Mouse (Mus musculus) intestine, embryonic 15.5 days (tissue): ENCODE measurements around the gene 4930544D05Rik. TPM values are rescaled to one million over a fixed set of nuclear protein-coding genes. Genes with fewer than 3 reads are reported as not detected.

Experiments
- ATAC-seq: fragments of 200-750 bp; cut with Nextera tagmentation; 2 replicates; pipeline ENCODE4 v1.8.0; 2017; ENCODE audit warnings: moderate TSS enrichment, moderate library complexity
- H3K27ac ChIP-seq: fragments of 300-500 bp; sonication (generic); 2 replicates; pipeline ENCODE4 v1.5.1; 2015; ENCODE audit warnings: mild to moderate bottlenecking, inconsistent platforms
- H3K27me3 ChIP-seq: fragments of 300-500 bp; sonication (generic); replicated peaks from 2 replicates; pipeline ENCODE4 v1.6.1; 2015; ENCODE audit warnings: inconsistent platforms
- H3K36me3 ChIP-seq: fragments of 300-500 bp; sonication (generic); 2 replicates; pipeline ENCODE4 v1.6.1; 2015; ENCODE audit warnings: inconsistent platforms
- H3K4me1 ChIP-seq: fragments of 300-500 bp; sonication (generic); replicated peaks from 2 replicates; pipeline ENCODE4 v1.6.1; 2015; ENCODE audit warnings: inconsistent platforms
- H3K4me2 ChIP-seq: fragments of 300-500 bp; sonication (generic); replicated peaks from 2 replicates; pipeline ENCODE4 v1.6.1; 2015; ENCODE audit warnings: mild to moderate bottlenecking, inconsistent platforms
- H3K4me3 ChIP-seq: fragments of 300-500 bp; sonication (generic); replicated peaks from 2 replicates; pipeline ENCODE4 v1.5.1; 2015; ENCODE audit warnings: inconsistent platforms
- H3K9ac ChIP-seq: fragments of 300-500 bp; sonication (generic); 2 replicates; pipeline ENCODE4 v1.6.1; 2015; ENCODE audit warnings: inconsistent platforms
- H3K9me3 ChIP-seq: fragments of 300-500 bp; sonication (generic); 2 replicates; pipeline ENCODE4 v1.6.1; 2016; ENCODE audit warnings: inconsistent platforms
- WGBS: fragments of 180-500 bp; shearing (Covaris S2); methylation state at CpG from one replicate; pipeline ENCODE4 v1.1.7; 2015; 5-methylcytosine and 5-hydroxymethylcytosine counted together
- polyA plus RNA-seq: library from polyadenylated mRNA; unstranded; fragments of >200 nt; fragmentation: Nextera tagmentation; extraction: Ambion mirVana; gene quantifications from 2 replicates; pipeline ENCODE4 v1.2.1, GENCODE M21; 2015

Gene 4930544D05Rik
- polyA plus RNA-seq, 1 experiment from 2014 or later = not detected

GRCm38 (mm10) chr11:70606717-70607116 is 8.9 kb upstream of the 4930544D05Rik start:
- peaks cover 54% of the 10 kb centered on the region for H3K36me3 ChIP-seq
- ATAC-seq = no peak

DNA sequence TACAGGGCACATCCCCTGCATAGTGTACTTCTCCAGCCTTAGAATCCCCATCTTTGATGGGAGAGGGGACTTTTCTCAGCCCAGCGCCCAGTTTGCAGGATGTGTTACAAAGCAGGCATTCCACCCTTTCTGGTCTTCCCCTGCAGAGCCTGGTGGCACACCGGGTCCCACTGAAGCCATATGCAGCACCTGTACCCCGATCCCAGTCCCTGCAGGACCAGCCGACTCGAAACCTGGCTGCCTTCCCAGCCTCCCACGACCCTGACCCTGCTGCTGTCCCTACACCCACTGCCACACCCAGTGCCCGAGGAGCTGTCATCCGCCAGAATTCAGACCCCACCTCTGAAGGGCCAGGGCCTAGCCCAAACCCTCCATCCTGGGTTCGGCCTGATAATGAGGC is 8.0 kb upstream of the 4930544D05Rik start:
- Histone ChIP-seq H3K4me3 (no peak overlapping the region), H3K4me2 (no peak overlapping the region), H3K9ac (no peak overlapping the region), H3K9me3 (no peaks in the 10 kb centered on the region), H3K36me3 (peaks cover 54% of the 10 kb centered on the region), H3K4me1 (no peaks in the 10 kb centered on the region), H3K27ac (no peak overlapping the region), H3K27me3 (no peaks in the 10 kb centered on the region)
- no peak for ATAC-seq
- WGBS = 87% methylated on average over 9 of the region's 9 CpGs

More at GRCm38 (mm10) chr11:70606717-70607116, 8.9 kb upstream of the 4930544D05Rik start:
- H3K4me1 ChIP-seq = no peaks in the 10 kb centered on the region
- no peak overlapping the region for H3K4me3 ChIP-seq
- no peaks in the 10 kb centered on the region for H3K27me3 ChIP-seq
- no peak overlapping the region for H3K9ac ChIP-seq
- H3K27ac ChIP-seq = no peak overlapping the region
- H3K9me3 ChIP-seq = no peaks in the 10 kb centered on the region
- 75% methylated on average over 12 of the region's 12 CpGs for WGBS
- H3K4me2 ChIP-seq = no peak overlapping the region

- H3K9me3 ChIP-seq = no peaks in the 10 kb centered on the region
- no peak for ATAC-seq
- peaks cover 56% of the 10 kb centered on the region for H3K36me3 ChIP-seq
- no peak overlapping the region for H3K9ac ChIP-seq
- WGBS = 91% methylated on average over 25 of the region's 26 CpGs
- H3K4me3 ChIP-seq = no peak overlapping the region
- H3K27ac ChIP-seq = no peak overlapping the region
- H3K27me3 ChIP-seq = no peaks in the 10 kb centered on the region
- H3K4me1 ChIP-seq = no peaks in the 10 kb centered on the region
- H3K4me2 ChIP-seq = no peak overlapping the region
Observed at GRCm38 (mm10) chr11:70608381-70609066, 7.1 kb upstream of the 4930544D05Rik start.

DNA sequence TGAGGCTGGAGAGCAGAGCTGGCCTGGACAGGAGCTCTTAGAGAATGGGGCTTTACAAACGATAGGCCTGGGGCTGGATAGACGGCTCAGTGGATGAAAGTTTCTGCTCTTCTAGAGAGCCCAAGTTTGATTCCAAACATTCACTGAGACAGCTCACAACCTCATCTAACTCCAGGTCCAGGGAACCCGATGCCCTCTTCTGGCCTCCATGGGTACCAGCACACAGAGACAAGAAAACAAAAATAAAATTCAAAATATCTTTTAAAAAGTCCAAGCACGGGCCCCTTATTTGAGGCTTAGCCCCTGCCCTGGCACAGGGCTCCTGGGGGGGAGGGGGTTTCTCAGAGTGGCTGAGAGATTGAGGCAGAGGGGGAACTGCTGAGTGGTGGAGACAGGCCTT is 4.9 kb upstream of the 4930544D05Rik start:
- H3K4me1 ChIP-seq = peaks cover 13% of the 10 kb centered on the region
- H3K27me3 ChIP-seq = no peaks in the 10 kb centered on the region
- peaks cover 50% of the 10 kb centered on the region for H3K36me3 ChIP-seq
- ATAC-seq = no peak
- no peak overlapping the region for H3K9ac ChIP-seq
- H3K9me3 ChIP-seq = no peaks in the 10 kb centered on the region
- H3K27ac ChIP-seq = no peak overlapping the region
- 83% methylated on average over 4 of the region's 4 CpGs for WGBS
- no peak overlapping the region for H3K4me3 ChIP-seq
- no peak overlapping the region for H3K4me2 ChIP-seq

DNA sequence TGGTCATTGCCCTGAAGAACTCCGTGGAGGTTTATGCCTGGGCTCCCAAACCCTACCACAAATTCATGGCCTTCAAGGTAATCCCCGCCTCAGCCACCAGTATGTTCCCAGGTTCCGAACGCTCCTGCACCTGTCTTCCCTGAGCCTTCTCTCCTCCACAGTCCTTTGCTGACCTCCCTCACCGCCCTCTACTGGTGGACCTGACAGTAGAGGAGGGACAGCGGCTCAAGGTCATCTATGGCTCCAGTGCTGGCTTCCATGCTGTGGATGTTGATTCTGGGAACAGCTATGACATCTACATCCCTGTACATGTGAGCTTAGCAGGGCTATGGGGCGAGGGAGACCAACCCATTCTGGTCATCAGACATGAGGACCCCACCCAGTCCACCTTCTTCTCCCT is 3.1 kb upstream of the 4930544D05Rik start:
- no peaks in the 10 kb centered on the region for H3K27me3 ChIP-seq
- H3K36me3 ChIP-seq = peaks cover 39% of the 10 kb centered on the region
- WGBS = 77% methylated on average over 7 of the region's 7 CpGs
- no peak overlapping the region for H3K4me2 ChIP-seq
- H3K9ac ChIP-seq = no peak overlapping the region
- no peak overlapping the region for H3K27ac ChIP-seq
- H3K9me3 ChIP-seq = no peaks in the 10 kb centered on the region
- peaks cover 19% of the 10 kb centered on the region for H3K4me1 ChIP-seq
- no peak for ATAC-seq
- no peak overlapping the region for H3K4me3 ChIP-seq

GRCm38 (mm10) chr11:70615074-70615473 is 574 bp upstream of the 4930544D05Rik start:
- Histone ChIP-seq H3K9ac (peak overlapping the region; percentile 54), H3K4me1 (peaks cover 19% of the 10 kb centered on the region), H3K36me3 (peaks cover 15% of the 10 kb centered on the region), H3K4me3 (peak overlapping the region; percentile 43), H3K27ac (peak overlapping the region; percentile 78), H3K27me3 (no peaks in the 10 kb centered on the region), H3K9me3 (no peaks in the 10 kb centered on the region), H3K4me2 (peak overlapping the region; percentile 94)
- ATAC-seq = peak; percentile 95
- WGBS = under 1% methylated on average over 17 of the region's 17 CpGs

DNA sequence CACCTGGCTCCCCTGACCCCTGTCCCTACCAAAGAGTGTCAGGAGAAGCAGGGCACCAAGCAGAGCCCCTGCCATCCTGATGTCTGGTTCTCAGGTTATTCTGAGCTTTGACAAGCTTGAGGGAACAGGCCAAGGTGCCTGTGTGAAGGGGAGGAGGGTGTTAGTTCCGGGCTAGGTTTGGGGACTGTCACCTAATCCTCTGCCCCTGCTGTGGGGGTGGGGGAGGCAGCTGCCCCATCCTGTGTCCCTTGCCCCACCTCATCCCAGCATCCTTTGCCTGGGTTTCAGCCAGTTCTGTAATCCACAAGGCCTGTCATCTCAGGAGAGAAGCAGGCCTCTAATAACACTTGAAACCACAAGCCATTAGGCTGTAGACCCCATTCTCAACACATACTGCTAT is 3.5 kb downstream of the 4930544D05Rik start, which contains the start of gene Chrne:
Gene Chrne, minus strand, starts transcription at position 116 of the 400 bp plus-strand sequence.
- H3K9me3 ChIP-seq = no peaks in the 10 kb centered on the region
- H3K9ac ChIP-seq = no peak within 1 kb of the TSS
- H3K4me2 ChIP-seq = no peak within 1 kb of the TSS
- H3K36me3 ChIP-seq = no peaks in the 10 kb centered on the region
- no peak for ATAC-seq
- peaks cover 25% of the 10 kb centered on the region for H3K4me1 ChIP-seq
- H3K4me3 ChIP-seq = no peak within 1 kb of the TSS
- 48% methylated on average over 1 of the region's 1 CpGs for WGBS
- no peak within 1 kb of the TSS for H3K27ac ChIP-seq
- H3K27me3 ChIP-seq = no peaks in the 10 kb centered on the region

DNA sequence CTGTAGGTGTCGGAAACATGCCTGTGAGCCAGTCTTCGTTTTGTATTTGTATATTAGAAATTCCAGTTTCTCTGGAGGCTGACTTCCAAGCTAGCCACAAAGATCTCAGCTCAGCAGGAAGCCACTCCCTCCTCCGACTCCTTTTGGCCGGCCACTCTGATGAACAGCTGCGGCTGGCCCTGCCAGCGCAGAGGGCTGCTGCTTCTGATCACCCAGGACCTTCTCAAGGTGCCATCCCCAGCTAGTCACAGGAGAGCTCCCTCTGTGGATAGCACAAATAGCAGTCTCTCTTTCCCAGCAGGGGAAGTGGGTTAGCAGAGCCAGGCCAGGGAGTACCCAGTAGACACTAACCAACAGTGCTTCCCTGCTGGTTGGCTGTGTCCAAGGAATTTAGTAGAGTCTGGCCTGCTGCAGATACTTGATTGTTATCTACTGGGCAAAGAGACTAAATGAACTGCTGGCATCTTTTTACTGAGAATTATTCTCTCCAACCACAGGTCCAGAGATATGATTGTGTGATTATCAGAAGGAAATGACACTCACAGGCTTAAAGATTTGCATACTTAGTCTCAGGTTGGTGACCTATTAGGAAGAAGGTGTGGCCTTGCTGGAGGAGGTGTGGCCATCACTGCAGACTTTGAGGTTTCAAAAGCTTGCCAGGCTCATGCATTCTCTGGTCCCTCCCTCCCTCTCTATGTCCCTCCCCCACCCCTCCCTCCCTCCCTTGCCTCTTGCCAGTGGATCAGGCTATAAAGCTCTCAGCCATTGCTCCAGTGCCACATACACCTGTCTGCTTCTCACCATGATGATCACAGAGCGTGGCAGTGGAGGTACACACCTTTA is 6.5 kb downstream of the 4930544D05Rik start:
- peak overlapping the region; percentile 28; the same call in 1 of the 2 replicates for H3K9ac ChIP-seq
- 34% methylated on average over 7 of the region's 7 CpGs for WGBS
- H3K27ac ChIP-seq = peak overlapping the region; percentile 62; the same call in 1 of the 2 replicates
- H3K4me1 ChIP-seq = peaks cover 6% of the 10 kb centered on the region; the same call in 1 of the 2 replicates
- ATAC-seq = peak; percentile 61
- H3K36me3 ChIP-seq = no peaks in the 10 kb centered on the region
- H3K4me2 ChIP-seq = no peak overlapping the region
- H3K4me3 ChIP-seq = no peak overlapping the region
- no peaks in the 10 kb centered on the region for H3K9me3 ChIP-seq
- H3K27me3 ChIP-seq = no peaks in the 10 kb centered on the region

GRCm38 (mm10) chr11:70623053-70623742 is 7.5 kb downstream of the 4930544D05Rik start:
- ATAC-seq = peak; percentile 51
- Histone ChIP-seq H3K9me3 (no peaks in the 10 kb centered on the region), H3K4me3 (no peak overlapping the region), H3K9ac (no peak overlapping the region), H3K4me2 (no peak overlapping the region; the same call in 1 of the 2 replicates), H3K4me1 (peaks cover 6% of the 10 kb centered on the region; the same call in 1 of the 2 replicates), H3K36me3 (no peaks in the 10 kb centered on the region), H3K27ac (no peak overlapping the region), H3K27me3 (no peaks in the 10 kb centered on the region)
- WGBS = 72% methylated on average over 10 of the region's 10 CpGs

GRCm38 (mm10) chr11:70625473-70625872 is 9.8 kb downstream of the 4930544D05Rik start:
- no peak for ATAC-seq
- Histone ChIP-seq H3K9ac (no peak overlapping the region), H3K4me1 (peaks cover 6% of the 10 kb centered on the region; the same call in 1 of the 2 replicates), H3K27ac (no peak overlapping the region), H3K36me3 (no peaks in the 10 kb centered on the region), H3K4me3 (no peak overlapping the region), H3K9me3 (no peaks in the 10 kb centered on the region), H3K27me3 (no peaks in the 10 kb centered on the region), H3K4me2 (no peak overlapping the region)
- WGBS = 47% methylated on average over 4 of the region's 4 CpGs

DNA sequence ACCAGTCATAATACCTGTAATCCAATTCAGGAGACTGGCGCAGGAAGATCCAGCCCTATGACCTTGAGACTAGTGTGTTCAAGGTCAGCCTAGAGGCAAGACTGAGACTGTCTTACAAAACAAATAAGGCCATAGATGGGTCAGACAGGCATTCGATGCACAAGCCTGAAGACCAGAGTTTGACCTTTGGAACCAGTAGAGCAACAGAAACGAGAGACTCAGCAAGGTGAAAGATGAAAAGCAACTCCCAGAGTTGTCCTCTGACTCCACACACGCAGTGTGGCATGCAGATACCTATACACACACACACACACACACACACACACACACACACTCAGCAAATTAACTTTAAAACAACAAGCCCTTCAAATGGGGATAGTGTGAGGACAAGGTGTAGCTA is 11.2 kb downstream of the 4930544D05Rik start:
- Histone ChIP-seq H3K27me3 (no peaks in the 10 kb centered on the region), H3K9ac (no peak overlapping the region), H3K4me2 (no peak overlapping the region), H3K4me1 (peaks cover 3% of the 10 kb centered on the region; the same call in 1 of the 2 replicates), H3K36me3 (no peaks in the 10 kb centered on the region), H3K27ac (no peak overlapping the region), H3K4me3 (no peak overlapping the region), H3K9me3 (no peaks in the 10 kb centered on the region)
- no peak for ATAC-seq
- WGBS = 54% methylated on average over 4 of the region's 4 CpGs

GRCm38 (mm10) chr11:70628431-70628830 is 12.8 kb downstream of the 4930544D05Rik start:
- H3K4me3 ChIP-seq = no peak overlapping the region
- H3K27me3 ChIP-seq = no peaks in the 10 kb centered on the region
- no peak overlapping the region for H3K9ac ChIP-seq
- no peak for ATAC-seq
- H3K9me3 ChIP-seq = no peaks in the 10 kb centered on the region
- no peaks in the 10 kb centered on the region for H3K4me1 ChIP-seq
- WGBS = 60% methylated on average over 2 of the region's 2 CpGs
- no peak overlapping the region for H3K27ac ChIP-seq
- H3K36me3 ChIP-seq = no peaks in the 10 kb centered on the region
- H3K4me2 ChIP-seq = no peak overlapping the region
